Mouse (Mus musculus) heart, postnatal 0 days (tissue): ENCODE measurements around the gene Dock1.

Experiments used
- CTCF ChIP-seq: IDR thresholded peaks from 2 replicates; pipeline ENCODE4 v1.5.1; 2016; ENCODE audit warnings: antibody characterized with exemption, control low read depth, low read depth
- EP300 ChIP-seq: IDR thresholded peaks from 2 replicates; pipeline ENCODE4 v1.6.1; 2016; ENCODE audit warnings: antibody characterized with exemption, low read depth

GRCm38 (mm10) chr7:134941891-134942290, 271.4 kb downstream of the Dock1 start:
- TF ChIP-seq CTCF (no peak), EP300 (no peak)
